Mouse (Mus musculus) MEL (cell line): ENCODE data around the gene Mnd1. TPM values are rescaled to one million over a fixed set of nuclear protein-coding genes. Genes with fewer than 3 reads are reported as not detected.
A peak's percentile ranks its signal among the peaks of the same experiment; 100 is the strongest.

ENCODE experiments used
- DNase-seq: peaks from one replicate; pipeline ENCODE4 v3.0.0; 2011; ENCODE audit warnings: low read depth, low spot score
- H3K27ac ChIP-seq: 2 replicates; pipeline ENCODE4 v1.5.1; 2012; ENCODE audit warnings: low read depth, mild to moderate bottlenecking, control low read depth, low read length, moderate library complexity; ENCODE audit not compliant: control insufficient read depth
- H3K27me3 ChIP-seq, 2 experiments: fragments of 150-350 bp in 1 of 2; sonication (generic) in 1 of 2; 2 replicates each; pipeline ENCODE4 v1.6.1; 2012; ENCODE audit warnings: low read length in 2 of 2, mild to moderate bottlenecking in 2 of 2, improper control_type of control experiment in 1 of 2, moderate library complexity in 1 of 2; ENCODE audit not compliant: insufficient read depth in 2 of 2, control insufficient read depth in 1 of 2
- H3K36me3 ChIP-seq, 2 experiments: 2 replicates each; pipeline ENCODE4 v1.6.1; 2012 to 2014; ENCODE audit warnings: low read length in 2 of 2, improper control_type of control experiment in 1 of 2, inconsistent platforms in 1 of 2, mild to moderate bottlenecking in 1 of 2; ENCODE audit not compliant: insufficient read depth in 2 of 2, control insufficient read depth in 1 of 2
- H3K4me1 ChIP-seq, 2 experiments: fragments of 150-350 bp in 1 of 2; sonication (generic) in 1 of 2; 2 replicates each; pipeline ENCODE4 v1.6.1; 2012; ENCODE audit warnings: low read length in 2 of 2, improper control_type of control experiment in 1 of 2, mild to moderate bottlenecking in 1 of 2; ENCODE audit not compliant: insufficient read depth in 2 of 2, control insufficient read depth in 1 of 2
- H3K4me3 ChIP-seq, 2 experiments: fragments of 150-350 bp in 1 of 2; sonication (generic) in 1 of 2; 2 replicates each; pipeline ENCODE4 v1.5.1; 2012; ENCODE audit warnings: low read depth in 2 of 2, low read length in 2 of 2, mild to moderate bottlenecking in 2 of 2, moderate library complexity in 2 of 2, control low read depth in 1 of 2, improper control_type of control experiment in 1 of 2; ENCODE audit not compliant: control insufficient read depth in 1 of 2, insufficient read depth in 1 of 2
- H3K79me2 ChIP-seq: 2 replicates; pipeline ENCODE4 v1.6.1; 2012; ENCODE audit warnings: mild to moderate bottlenecking, low read length, moderate library complexity; ENCODE audit not compliant: control insufficient read depth, poor library complexity, insufficient read depth
- H3K9ac ChIP-seq: 2 replicates; pipeline ENCODE4 v1.6.1; 2012; ENCODE audit warnings: low read depth, mild to moderate bottlenecking, control low read depth, low read length, moderate library complexity; ENCODE audit not compliant: control insufficient read depth, poor library complexity, severe bottlenecking
- H3K9me3 ChIP-seq: fragments of 150-350 bp; sonication (generic); replicated peaks from 2 replicates; pipeline ENCODE4 v1.6.1; 2012; ENCODE audit warnings: mild to moderate bottlenecking, low read length, improper control_type of control experiment, moderate library complexity; ENCODE audit not compliant: insufficient read depth
- BHLHE40 ChIP-seq: IDR thresholded peaks from 2 replicates; pipeline ENCODE4 v1.6.1; 2012; ENCODE audit warnings: low read depth, mild to moderate bottlenecking, inconsistent platforms, low read length, improper control_type of control experiment, borderline replicate concordance
- CTCF ChIP-seq, 3 experiments: IDR thresholded peaks in 2 of 3; conservative IDR thresholded peaks in 1 of 3; 2 replicates each; pipeline ENCODE4 v1.5.1; 2011 to 2012; ENCODE audit warnings: low read length in 3 of 3, low read depth in 2 of 3, mild to moderate bottlenecking in 2 of 3, improper control_type of control experiment in 1 of 3, inconsistent platforms in 1 of 3, mixed read lengths in 1 of 3, moderate library complexity in 1 of 3; ENCODE audit not compliant: control insufficient read depth in 1 of 3, insufficient read depth in 1 of 3, poor library complexity in 1 of 3, severe bottlenecking in 1 of 3
- EP300 ChIP-seq, 2 experiments: IDR thresholded peaks; 2 replicates each; pipeline ENCODE4 v1.6.1; 2011; ENCODE audit warnings: improper control_type of control experiment in 2 of 2, low read length in 2 of 2, low read depth in 1 of 2, mild to moderate bottlenecking in 1 of 2
- ETS1 ChIP-seq: IDR thresholded peaks from 2 replicates; pipeline ENCODE4 v1.6.1; 2012; ENCODE audit warnings: low read depth, mild to moderate bottlenecking, inconsistent platforms, low read length, improper control_type of control experiment, moderate library complexity
- GABPA ChIP-seq: IDR thresholded peaks from 2 replicates; pipeline ENCODE4 v1.6.1; 2012; ENCODE audit warnings: low read depth, mild to moderate bottlenecking, inconsistent platforms, low read length, improper control_type of control experiment, moderate library complexity
- GATA1 ChIP-seq: IDR thresholded peaks from 2 replicates; pipeline ENCODE4 v1.6.1; 2011; ENCODE audit warnings: low read depth, low read length, improper control_type of control experiment
- HCFC1 ChIP-seq: IDR thresholded peaks from 2 replicates; pipeline ENCODE4 v1.6.1; 2012; ENCODE audit warnings: low read depth, mild to moderate bottlenecking, inconsistent platforms, low read length, improper control_type of control experiment, moderate library complexity
- KAT2A ChIP-seq: conservative IDR thresholded peaks from 2 replicates; pipeline ENCODE4 v1.6.1; 2012; ENCODE audit warnings: low read depth, low read length, improper control_type of control experiment, inconsistent platforms
- MAX ChIP-seq: IDR thresholded peaks from 2 replicates; pipeline ENCODE4 v1.6.1; 2011; ENCODE audit warnings: low read length, improper control_type of control experiment
- MAZ ChIP-seq: IDR thresholded peaks from 2 replicates; pipeline ENCODE4 v1.6.1; 2012; ENCODE audit warnings: low read depth, mild to moderate bottlenecking, inconsistent platforms, low read length, improper control_type of control experiment
- MXI1 ChIP-seq: IDR thresholded peaks from 2 replicates; pipeline ENCODE4 v1.6.1; 2011; ENCODE audit warnings: mild to moderate bottlenecking, low read depth, low read length, improper control_type of control experiment
- MYB ChIP-seq: IDR thresholded peaks from 2 replicates; pipeline ENCODE4 v1.6.1; 2011; ENCODE audit warnings: mild to moderate bottlenecking, low read depth, low read length, improper control_type of control experiment
- MYC ChIP-seq: IDR thresholded peaks from 2 replicates; pipeline ENCODE4 v1.6.1; 2011; ENCODE audit warnings: low read depth, mild to moderate bottlenecking, low read length, improper control_type of control experiment, moderate library complexity
- NELFE ChIP-seq: IDR thresholded peaks from 2 replicates; pipeline ENCODE4 v1.6.1; 2011; ENCODE audit warnings: low read depth, low read length, improper control_type of control experiment
- NRF1 ChIP-seq: IDR thresholded peaks from 2 replicates; pipeline ENCODE4 v1.6.1; 2014; ENCODE audit warnings: low read depth, mild to moderate bottlenecking, inconsistent platforms, low read length, improper control_type of control experiment, moderate library complexity; ENCODE audit not compliant: poor library complexity, insufficient read depth, severe bottlenecking
- POLR2A ChIP-seq, 2 experiments: IDR thresholded peaks; 2 replicates each; pipeline ENCODE4 v1.6.1; 2011 to 2012; ENCODE audit warnings: low read length in 2 of 2, mild to moderate bottlenecking in 2 of 2, control low read depth in 1 of 2, improper control_type of control experiment in 1 of 2, low read depth in 1 of 2, moderate library complexity in 1 of 2; ENCODE audit not compliant: control insufficient read depth in 1 of 2, insufficient read depth in 1 of 2, poor library complexity in 1 of 2
- POLR2AphosphoS2 ChIP-seq: IDR thresholded peaks from 2 replicates; pipeline ENCODE4 v1.6.1; 2011; ENCODE audit warnings: low read length, improper control_type of control experiment
- SIN3A ChIP-seq: IDR thresholded peaks from 2 replicates; pipeline ENCODE4 v1.6.1; 2012; ENCODE audit warnings: low read length, improper control_type of control experiment, inconsistent platforms
- SMC3 ChIP-seq: IDR thresholded peaks from 2 replicates; pipeline ENCODE4 v1.6.1; 2011; ENCODE audit warnings: low read depth, low read length, improper control_type of control experiment
- TAL1 ChIP-seq: IDR thresholded peaks from 2 replicates; pipeline ENCODE4 v1.6.1; 2012; ENCODE audit warnings: mild to moderate bottlenecking, inconsistent platforms, low read length, moderate library complexity, mixed read lengths
- TBP ChIP-seq: IDR thresholded peaks from 2 replicates; pipeline ENCODE4 v1.8.0; 2011; ENCODE audit warnings: low read depth, low read length, improper control_type of control experiment
- TCF12 ChIP-seq: IDR thresholded peaks from 2 replicates; pipeline ENCODE4 v1.6.1; 2014; ENCODE audit warnings: low read depth, mild to moderate bottlenecking, inconsistent platforms, low read length, improper control_type of control experiment, moderate library complexity
- UBTF ChIP-seq: IDR thresholded peaks from 2 replicates; pipeline ENCODE4 v1.6.1; 2012; ENCODE audit warnings: low read depth, mild to moderate bottlenecking, inconsistent platforms, low read length, improper control_type of control experiment, moderate library complexity, borderline replicate concordance; ENCODE audit not compliant: insufficient read depth
- USF1 ChIP-seq: IDR thresholded peaks from 2 replicates; pipeline ENCODE4 v1.6.1; 2014; ENCODE audit warnings: low read depth, mild to moderate bottlenecking, inconsistent platforms, low read length, improper control_type of control experiment, moderate library complexity
- ZKSCAN1 ChIP-seq: IDR thresholded peaks from 2 replicates; pipeline ENCODE4 v1.6.1; 2012; ENCODE audit warnings: low read depth, mild to moderate bottlenecking, inconsistent platforms, low read length, improper control_type of control experiment, moderate library complexity
- ZMIZ1 ChIP-seq: IDR thresholded peaks from 2 replicates; pipeline ENCODE4 v1.6.1; 2012; ENCODE audit warnings: low read depth, mild to moderate bottlenecking, inconsistent platforms, low read length, improper control_type of control experiment, moderate library complexity
- ZNF384 ChIP-seq: IDR thresholded peaks from 2 replicates; pipeline ENCODE4 v1.6.1; 2012; ENCODE audit warnings: low read depth, mild to moderate bottlenecking, inconsistent platforms, low read length, improper control_type of control experiment
- polyA plus RNA-seq, 2 experiments: library from polyadenylated mRNA; stranded (reverse) in 1 of 2; unstranded in 1 of 2; fragments of >175 nt in 1 of 2; fragments of >200 nt in 1 of 2; gene quantifications; 2 replicates each; pipeline versions ENCODE4 v1.2.1 to v1.2.4; 2012; ENCODE audit warnings: low replicate concordance in 2 of 2, low read depth in 1 of 2; ENCODE audit not compliant: insufficient read length in 2 of 2, insufficient read depth in 1 of 2, missing spikeins in 1 of 2
- total RNA-seq: library from RNA; depleted of rRNA; stranded (reverse); fragments of 300-350 nt; gene quantifications from 2 replicates; pipeline ENCODE4 v1.2.3, GENCODE M21; 2012

The Mnd1 gene
- total and polyA plus RNA-seq, 3 experiments = 11.0 to 11.2 TPM; not detected in 1

- H3K36me3 ChIP-seq = peaks cover 0 to 47% of the 10 kb centered on the region in 2 experiments; a peak in 2 of 4 replicates
- peak overlapping the region; percentile 92 for H3K9ac ChIP-seq
- H3K27me3 ChIP-seq = no peaks in the 10 kb centered on the region
- no peaks in the 10 kb centered on the region for H3K9me3 ChIP-seq
- H3K4me3 ChIP-seq = peak overlapping the region; percentile 56 to 70
- peaks cover 18 to 32% of the 10 kb centered on the region in 2 experiments for H3K4me1 ChIP-seq
- peaks cover 28% of the 10 kb centered on the region for H3K79me2 ChIP-seq
- DNase-seq = peak; percentile 81
- TF ChIP-seq CTCF (IDR thresholded peaks at IDR 0.05 in 2 of 3, conservative IDR thresholded peaks at IDR 0.05 in 1 of 3; ENCODE audit: control insufficient read depth in 1 of 3, insufficient read depth in 1 of 3, low read depth in 2 of 3, low read length in 3 of 3, poor library complexity in 1 of 3, severe bottlenecking in 1 of 3) (peak in 2 of 3 experiments; percentile 14 to 30; a peak in 1 of 6 replicates), UBTF (0 out of 2 replicates have a peak, but pooled peaks have one; percentile 77), TBP (peak; percentile 53; the same call in 1 of the 2 replicates), BHLHE40 (no peak), SIN3A (peak; percentile 55), ETS1 (peak; percentile 9; the same call in 1 of the 2 replicates), ZNF384 (peak; percentile 77), ZKSCAN1 (no peak), MYC (peak; percentile 79), MAX (peak; percentile 8; the same call in 1 of the 2 replicates), SMC3 (no peak), KAT2A (no peak)
- H3K27ac ChIP-seq = peak overlapping the region; percentile 91
Measured at GRCm38 (mm10) chr3:84040476-84041082, 115.0 kb downstream of the Mnd1 start.

- Histone ChIP-seq H3K9ac (peak within 1 kb of the TSS; percentile 92), H3K4me1 (peaks cover 18 to 39% of the 10 kb centered on the region in 2 experiments), H3K36me3 (peaks cover 0 to 52% of the 10 kb centered on the region in 2 experiments; a peak in 2 of 4 replicates), H3K27me3 (no peaks in the 10 kb centered on the region), H3K4me3 (peak within 1 kb of the TSS; percentile 74 to 96), H3K27ac (peak within 1 kb of the TSS; percentile 91), H3K79me2 (peaks cover 33% of the 10 kb centered on the region), H3K9me3 (no peaks in the 10 kb centered on the region)
- DNase-seq = peak; percentile 92
- TF ChIP-seq MXI1 (peak; percentile 85; the same call in 1 of the 2 replicates), GATA1 (no peak), USF1 (peak; percentile 56), MAZ (peak; percentile 24; the same call in 1 of the 2 replicates), ZKSCAN1 (no peak), TCF12 (peak; percentile 34; the same call in 1 of the 2 replicates), SIN3A (peak; percentile 46; the same call in 1 of the 2 replicates), NELFE (peak; percentile 86), BHLHE40 (peak; percentile 89), UBTF (0 out of 2 replicates have a peak, but pooled peaks have one; percentile 84), TAL1 (peak; percentile 44; the same call in 1 of the 2 replicates), EP300 (IDR thresholded peaks at IDR 0.05; ENCODE audit: low read depth in 1 of 2, low read length in 2 of 2) (no peak; a peak in 1 of 4 replicates), GABPA (no peak), MAX (peak; percentile 87), NRF1 (peak; percentile 61), HCFC1 (peak; percentile 6; the same call in 1 of the 2 replicates), MYB (no peak), POLR2AphosphoS2 (peak; percentile 83; the same call in 1 of the 2 replicates), POLR2A (IDR thresholded peaks at IDR 0.05; ENCODE audit: control insufficient read depth in 1 of 2, insufficient read depth in 1 of 2, low read depth in 1 of 2, low read length in 2 of 2, poor library complexity in 1 of 2) (peak; percentile 82 to 98), KAT2A (no peak), ZMIZ1 (peak; percentile 83)
Measured at GRCm38 (mm10) chr3:84039646-84040475, 115.7 kb downstream of the Mnd1 start, which contains the start of gene Tmem131l. Gene Tmem131l, minus strand, starts transcription at chr3:84040175.
